Mouse (Mus musculus) kidney, postnatal 36 days (tissue): ENCODE measurements at regions not wholly inside any gene's neighbourhood (a gene's known extent, or its start where the extent isn't known, plus 50 kb on each side); places are given as distances from the start of the nearest gene placed in this dataset.
A peak's percentile ranks its signal among the peaks of the same experiment; 100 is the strongest.

Experiments
- DNase-seq, 2 experiments: peaks; one replicate each; pipeline ENCODE4 v3.0.0; 2021 to 2022; ENCODE audit warnings: mixed read lengths in 2 of 2

GRCm38 (mm10) chr13:91370441-91370840 is 89.6 kb upstream of the Ssbp2 start:
- DNase-seq = peak; percentile 37 to 66

- peak; percentile 96 for DNase-seq
These were observed 89.0 kb upstream of the Ssbp2 start for GRCm38 (mm10) chr13:91370886-91371595.

GRCm38 (mm10) chr13:91371596-91371987 is 88.5 kb upstream of the Ssbp2 start:
- no peak for DNase-seq

GRCm38 (mm10) chr13:91372130-91372875 is 87.8 kb upstream of the Ssbp2 start:
- DNase-seq = no peak

GRCm38 (mm10) chr13:91374141-91374540 is 85.9 kb upstream of the Ssbp2 start:
- DNase-seq = peak; percentile 70 to 80

- DNase-seq = no peak
These were observed 83.5 kb upstream of the Ssbp2 start for GRCm38 (mm10) chr13:91376556-91376955.

- DNase-seq = no peak
These were observed 82.7 kb upstream of the Ssbp2 start for GRCm38 (mm10) chr13:91377428-91377827.

GRCm38 (mm10) chr13:91377972-91378371 is 82.1 kb upstream of the Ssbp2 start:
- DNase-seq = no peak

GRCm38 (mm10) chr13:91385393-91385792 is 74.7 kb upstream of the Ssbp2 start:
- no peak for DNase-seq

GRCm38 (mm10) chr13:91387913-91388312 is 72.2 kb upstream of the Ssbp2 start:
- DNase-seq = no peak

- DNase-seq = no peak
These were observed 56.5 kb upstream of the Ssbp2 start for GRCm38 (mm10) chr13:91403632-91404031.

GRCm38 (mm10) chr13:91405027-91405426 is 55.1 kb upstream of the Ssbp2 start:
- DNase-seq = no peak

- no peak for DNase-seq
These were observed 50.0 kb upstream of the Ssbp2 start for GRCm38 (mm10) chr13:91410116-91410515.
